Mouse (Mus musculus): Measurements from ENCODE around the gene Nrf1. TPM values are rescaled to one million over a fixed set of nuclear protein-coding genes. Genes with fewer than 3 reads are reported as not detected.
A peak's percentile ranks its signal among the peaks of the same experiment; 100 is the strongest.

The Nrf1 gene
- 10 to 100 TPM; 22.0 to 25.5 TPM for total RNA-seq (2021)
- long read RNA-seq, experiment 1, transcript Nrf1-210 (12 exons, 3,295 nt): minor isoform, 7 of 28 reads
- long read RNA-seq, experiment 1, transcript Nrf1-211 (12 exons, 3,584 nt): major isoform, 8 of 28 reads
- long read RNA-seq, experiment 1, partial matches to known transcripts: 2 of 28 reads
- long read RNA-seq, experiment 1, other reads (novel, unspliced or antisense): 7 of 28 reads
- long read RNA-seq, experiment 2, transcript Nrf1-210 (12 exons, 3,295 nt): major isoform, 7 of 19 reads
- long read RNA-seq, experiment 2, partial matches to known transcripts: 2 of 19 reads
- long read RNA-seq, experiment 2, other reads (novel, unspliced or antisense): 7 of 19 reads

GRCm38 (mm10) chr6:30047271-30048162, at the start of gene Nrf1:
Nrf1 (plus strand) TSS chr6:30047988.
- DNase-seq: peak; percentile 97

GRCm38 (mm10) chr6:29998140-29998539, 49.6 kb upstream of the Nrf1 start:
- peak; percentile 28 for DNase-seq

GRCm38 (mm10) chr6:29998771-29999170, 49.0 kb upstream of the Nrf1 start:
- no peak for DNase-seq

GRCm38 (mm10) chr6:30002628-30003027, 45.2 kb upstream of the Nrf1 start:
- DNase-seq: no peak

GRCm38 (mm10) chr6:30005851-30006250, 41.9 kb upstream of the Nrf1 start:
- no peak for DNase-seq

- no peak for DNase-seq
Measured at GRCm38 (mm10) chr6:30009204-30009603, 38.6 kb upstream of the Nrf1 start.

- DNase-seq: no peak
Measured at GRCm38 (mm10) chr6:30013520-30013919, 34.3 kb upstream of the Nrf1 start.

GRCm38 (mm10) chr6:30014187-30014864, 33.5 kb upstream of the Nrf1 start:
- no peak for DNase-seq

GRCm38 (mm10) chr6:30021241-30021640, 26.5 kb upstream of the Nrf1 start:
- no peak for DNase-seq

- peak; percentile 69 for DNase-seq
Measured at GRCm38 (mm10) chr6:30021656-30022055, 26.1 kb upstream of the Nrf1 start.

- DNase-seq: peak; percentile 50
Measured at GRCm38 (mm10) chr6:30026799-30027198, 21.0 kb upstream of the Nrf1 start.

GRCm38 (mm10) chr6:30028358-30028757, 19.4 kb upstream of the Nrf1 start:
- DNase-seq: no peak

- no peak for DNase-seq
Measured at GRCm38 (mm10) chr6:30035112-30035511, 12.7 kb upstream of the Nrf1 start.

GRCm38 (mm10) chr6:30041498-30041897, 6.3 kb upstream of the Nrf1 start:
- no peak for DNase-seq

GRCm38 (mm10) chr6:30042483-30042882, 5.3 kb upstream of the Nrf1 start:
- DNase-seq: peak; percentile 33

- DNase-seq: no peak
Measured at GRCm38 (mm10) chr6:30048163-30048500, 344 bp downstream of the Nrf1 start.

GRCm38 (mm10) chr6:30048501-30049353, 939 bp downstream of the Nrf1 start:
- peak; percentile 70 for DNase-seq

GRCm38 (mm10) chr6:30053116-30053515, 5.3 kb downstream of the Nrf1 start:
- DNase-seq: no peak

GRCm38 (mm10) chr6:30062544-30062943, 14.8 kb downstream of the Nrf1 start:
- no peak for DNase-seq

- DNase-seq: no peak
Measured at GRCm38 (mm10) chr6:30065369-30065768, 17.6 kb downstream of the Nrf1 start.

- no peak for DNase-seq
Measured at GRCm38 (mm10) chr6:30066746-30067145, 19.0 kb downstream of the Nrf1 start.

- no peak for DNase-seq
Measured at GRCm38 (mm10) chr6:30072476-30072875, 24.7 kb downstream of the Nrf1 start.
